Comparison of ENCODE assay signal across 9 mouse cellular contexts in the genomic region with DNA sequence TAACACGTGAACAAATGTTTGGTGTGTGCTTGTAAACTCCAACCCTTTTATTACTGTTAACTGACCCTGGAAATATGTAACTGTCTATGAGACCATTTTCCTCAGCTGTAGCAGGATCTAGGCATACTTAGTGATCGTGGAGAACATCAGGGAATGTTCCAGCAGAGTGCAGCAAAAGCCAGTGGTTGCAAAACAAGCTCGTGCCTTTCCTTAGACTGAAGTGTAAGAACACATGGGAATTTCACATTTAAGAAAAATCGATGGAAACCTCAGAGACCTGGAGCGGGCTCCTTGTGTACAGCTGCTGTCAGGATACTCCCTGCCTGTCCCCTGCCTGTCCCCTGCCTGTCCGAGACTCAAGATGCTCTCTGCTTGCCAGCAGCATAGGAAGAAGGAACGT.
A peak's percentile ranks its signal among the peaks of the same experiment; 100 is the strongest.
DNase-seq lines count a peak whose midpoint lies in the region; ATAC-seq lines count a peak whose summit lies in the region.
"Had no signal": no experiment of that assay in that cellular context is flagged by ENCODE, and none has a peak within 500 bp of the region (broad histone marks: within the 10 kb centered on the region; RNA-seq: fewer than 3 reads in every experiment).

No protein-coding gene starts in this region.

- no peaks in the 10 kb centered on the region for H3K27me3 ChIP-seq in intestine, embryonic 15.5 days (replicated peaks)
- H3K27me3 ChIP-seq in intestine, embryonic 16.5 days (replicated peaks; ENCODE audit: control insufficient read depth, insufficient read depth, low read length) = no peaks in the 10 kb centered on the region
- no peaks in the 10 kb centered on the region for H3K27me3 ChIP-seq in midbrain, embryonic 14.5 days (ENCODE audit: control insufficient read depth, insufficient read depth, low read length)
- no peaks in the 10 kb centered on the region for H3K27me3 ChIP-seq in midbrain, embryonic 13.5 days
- H3K27me3 ChIP-seq in hindbrain, embryonic 16.5 days (replicated peaks; ENCODE audit: control insufficient read depth, insufficient read depth, low read length) = no peaks in the 10 kb centered on the region
- H3K27me3 ChIP-seq: heart, embryonic 15.5 days had no signal

- 66% methylated on average over 7 of the region's 7 CpGs for WGBS in intestine, embryonic 15.5 days
- WGBS in intestine, embryonic 16.5 days = 65% methylated on average over 7 of the region's 7 CpGs
- WGBS in midbrain, embryonic 14.5 days = 74% methylated on average over 7 of the region's 7 CpGs
- 80% methylated on average over 7 of the region's 7 CpGs for WGBS in midbrain, embryonic 13.5 days
- WGBS in hindbrain, embryonic 16.5 days = 61% methylated on average over 7 of the region's 7 CpGs

- peak; percentile 50; the same call in 1 of the 2 replicates for ATAC-seq in intestine, embryonic 15.5 days
- ATAC-seq in intestine, embryonic 16.5 days = no peak
- no peak for ATAC-seq in midbrain, embryonic 14.5 days (ENCODE audit: low FRiP score, low TSS enrichment)
- ATAC-seq in midbrain, embryonic 13.5 days = no peak
- peak; percentile 74 for ATAC-seq in hindbrain, embryonic 16.5 days

- no peak overlapping the region for H3K27ac ChIP-seq in intestine, embryonic 15.5 days
- no peak overlapping the region for H3K27ac ChIP-seq in intestine, embryonic 16.5 days (ENCODE audit: low read length)
- H3K27ac ChIP-seq in midbrain, embryonic 14.5 days (replicated peaks; ENCODE audit: low read depth, low read length) = no peak overlapping the region
- H3K27ac ChIP-seq in midbrain, embryonic 13.5 days = no peak overlapping the region
- H3K27ac ChIP-seq in hindbrain, embryonic 16.5 days (ENCODE audit: low read depth, low read length) = no peak overlapping the region
- H3K27ac ChIP-seq: forebrain, embryonic 12.5 days; heart, embryonic 15.5 days had no signal

- 0 out of 2 replicates have a peak, but pooled peaks cover 4% of the 10 kb centered on the region for H3K4me1 ChIP-seq in intestine, embryonic 15.5 days (replicated peaks)
- H3K4me1 ChIP-seq in intestine, embryonic 16.5 days (ENCODE audit: control insufficient read depth, insufficient read depth, low read length) = 0 out of 2 replicates have a peak, but pooled peaks cover 4% of the 10 kb centered on the region
- 0 out of 2 replicates have a peak, but pooled peaks cover 4% of the 10 kb centered on the region for H3K4me1 ChIP-seq in midbrain, embryonic 14.5 days (ENCODE audit: control insufficient read depth, insufficient read depth, low read length)
- H3K4me1 ChIP-seq in midbrain, embryonic 13.5 days (replicated peaks) = peaks cover 17% of the 10 kb centered on the region
- no peaks in the 10 kb centered on the region for H3K4me1 ChIP-seq in hindbrain, embryonic 16.5 days (ENCODE audit: control insufficient read depth, insufficient read depth, low read depth, low read length)

- H3K9ac ChIP-seq in intestine, embryonic 15.5 days = no peak overlapping the region
- H3K9ac ChIP-seq in intestine, embryonic 16.5 days (ENCODE audit: low read depth, low read length) = no peak overlapping the region
- no peak overlapping the region for H3K9ac ChIP-seq in midbrain, embryonic 14.5 days (replicated peaks; ENCODE audit: low read length)
- H3K9ac ChIP-seq in midbrain, embryonic 13.5 days (replicated peaks) = no peak overlapping the region
- H3K9ac ChIP-seq in hindbrain, embryonic 16.5 days (ENCODE audit: low read depth, low read length) = no peak overlapping the region
- H3K9ac ChIP-seq: forebrain, embryonic 12.5 days; heart, embryonic 15.5 days had no signal

- peak; percentile 62 for DNase-seq in midbrain, embryonic 14.5 days
- DNase-seq in retina, postnatal 1 day = peak; percentile 17
- DNase-seq in left cerebral cortex, postnatal 4 days = no peak

- no peak overlapping the region for H3K4me2 ChIP-seq in intestine, embryonic 15.5 days (replicated peaks)
- H3K4me2 ChIP-seq in intestine, embryonic 16.5 days (ENCODE audit: low read depth, low read length) = no peak overlapping the region
- H3K4me2 ChIP-seq in midbrain, embryonic 14.5 days (ENCODE audit: low read length) = no peak overlapping the region
- H3K4me2 ChIP-seq in midbrain, embryonic 13.5 days (replicated peaks) = no peak overlapping the region
- H3K4me2 ChIP-seq in hindbrain, embryonic 16.5 days (ENCODE audit: low read length) = no peak overlapping the region
- H3K4me2 ChIP-seq: forebrain, embryonic 12.5 days; heart, embryonic 15.5 days had no signal

- no peaks in the 10 kb centered on the region for H3K36me3 ChIP-seq in intestine, embryonic 15.5 days
- no peaks in the 10 kb centered on the region for H3K36me3 ChIP-seq in intestine, embryonic 16.5 days (ENCODE audit: control insufficient read depth, insufficient read depth, low read length)
- no peaks in the 10 kb centered on the region for H3K36me3 ChIP-seq in midbrain, embryonic 14.5 days (ENCODE audit: control insufficient read depth, insufficient read depth, low read length)
- H3K36me3 ChIP-seq in midbrain, embryonic 13.5 days = no peaks in the 10 kb centered on the region
- no peaks in the 10 kb centered on the region for H3K36me3 ChIP-seq in hindbrain, embryonic 16.5 days (ENCODE audit: control insufficient read depth, insufficient read depth, low read length)
- H3K36me3 ChIP-seq: forebrain, embryonic 12.5 days; heart, embryonic 15.5 days had no signal

- no peaks in the 10 kb centered on the region for H3K9me3 ChIP-seq in intestine, embryonic 15.5 days
- no peaks in the 10 kb centered on the region for H3K9me3 ChIP-seq in intestine, embryonic 16.5 days (ENCODE audit: control insufficient read depth, low read length)
- no peaks in the 10 kb centered on the region for H3K9me3 ChIP-seq in midbrain, embryonic 14.5 days (ENCODE audit: control insufficient read depth, low read length)
- H3K9me3 ChIP-seq in midbrain, embryonic 13.5 days = no peaks in the 10 kb centered on the region
- no peaks in the 10 kb centered on the region for H3K9me3 ChIP-seq in hindbrain, embryonic 16.5 days (ENCODE audit: control insufficient read depth, low read length)
- H3K9me3 ChIP-seq: forebrain, embryonic 12.5 days; heart, embryonic 15.5 days had no signal

- no peak overlapping the region for H3K4me3 ChIP-seq in intestine, embryonic 15.5 days (replicated peaks)
- no peak overlapping the region for H3K4me3 ChIP-seq in intestine, embryonic 16.5 days (ENCODE audit: low read length)
- no peak overlapping the region for H3K4me3 ChIP-seq in midbrain, embryonic 14.5 days (replicated peaks; ENCODE audit: low read depth, low read length)
- no peak overlapping the region for H3K4me3 ChIP-seq in midbrain, embryonic 13.5 days (replicated peaks)
- H3K4me3 ChIP-seq in hindbrain, embryonic 16.5 days (ENCODE audit: low read length) = no peak overlapping the region
- H3K4me3 ChIP-seq: forebrain, embryonic 12.5 days; heart, embryonic 15.5 days had no signal

- intact Hi-C loops in left cerebral cortex, postnatal 4 days (cut with DNase I) = no loop called here

Comparison
In these comparisons a context has a peak if more than half of its experiments do, and no peak if none do; other contexts are left out.
1. ATAC-seq: peak in intestine, embryonic 15.5 days (single experiment) and hindbrain, embryonic 16.5 days (single experiment); none in intestine, embryonic 16.5 days (single experiment), midbrain, embryonic 14.5 days (single experiment) and midbrain, embryonic 13.5 days (single experiment).